Mouse (Mus musculus) midbrain, postnatal 0 days (tissue): ENCODE measurements around the gene Gm6763. TPM values are rescaled to one million over a fixed set of nuclear protein-coding genes. Genes with fewer than 3 reads are reported as not detected.
"Not testable (repeated sequence)": the region's sequence is repeated elsewhere in the genome, so short reads cannot be mapped to it uniquely, and the experiment has no call there.

Experiments
- ATAC-seq: fragments of 200-750 bp; cut with Nextera tagmentation; 2 replicates; pipeline ENCODE4 v1.8.0; 2017; ENCODE audit warnings: moderate number of reproducible peaks, mild to moderate bottlenecking, moderate TSS enrichment, moderate library complexity; ENCODE audit not compliant: low FRiP score
- DNase-seq: peaks from one replicate; pipeline ENCODE4 v3.0.0-alpha.2; 2015; ENCODE audit warnings: low spot score
- H3K27ac ChIP-seq: fragments of 300-500 bp; sonication (generic); 2 replicates; pipeline ENCODE4 v1.5.1; 2014; ENCODE audit warnings: low read depth, mild to moderate bottlenecking, low read length, mixed read lengths
- H3K27me3 ChIP-seq: fragments of 300-500 bp; sonication (generic); 2 replicates; pipeline ENCODE4 v1.6.1; 2014; ENCODE audit warnings: low read length, control low read depth, mixed read lengths; ENCODE audit not compliant: insufficient read depth
- H3K36me3 ChIP-seq: fragments of 300-500 bp; sonication (generic); 2 replicates; pipeline ENCODE4 v1.6.1; 2014; ENCODE audit warnings: low read length, control low read depth, mixed read lengths; ENCODE audit not compliant: insufficient read depth
- H3K4me1 ChIP-seq: fragments of 300-500 bp; sonication (generic); 2 replicates; pipeline ENCODE4 v1.6.1; 2014; ENCODE audit warnings: mild to moderate bottlenecking, control low read depth, antibody characterized with exemption, low read length, mixed read lengths; ENCODE audit not compliant: insufficient read depth
- H3K4me2 ChIP-seq: fragments of 300-500 bp; sonication (generic); 2 replicates; pipeline ENCODE4 v1.6.1; 2014; ENCODE audit warnings: low read depth, mild to moderate bottlenecking, low read length, mixed read lengths; ENCODE audit not compliant: poor library complexity, severe bottlenecking
- H3K4me3 ChIP-seq: fragments of 300-500 bp; sonication (generic); 2 replicates; pipeline ENCODE4 v1.5.1; 2014; ENCODE audit warnings: low read depth, mild to moderate bottlenecking, low read length, moderate library complexity
- H3K9ac ChIP-seq: fragments of 300-500 bp; sonication (generic); replicated peaks from 2 replicates; pipeline ENCODE4 v1.6.1; 2014; ENCODE audit warnings: mild to moderate bottlenecking, low read length, moderate library complexity, mixed read lengths; ENCODE audit not compliant: poor library complexity, severe bottlenecking
- H3K9me3 ChIP-seq: fragments of 300-500 bp; sonication (generic); 2 replicates; pipeline ENCODE4 v1.6.1; 2016; ENCODE audit warnings: low read length, control low read depth
- CTCF ChIP-seq: IDR thresholded peaks from 2 replicates; pipeline ENCODE4 v1.5.1; 2016; ENCODE audit warnings: antibody characterized with exemption, mild to moderate bottlenecking
- WGBS: fragments of 180-500 bp; shearing (Covaris S2); extraction: QIAGEN DNeasy Blood & Tissue Kit; methylation state at CpG from one replicate; pipeline ENCODE4 v1.1.7; 2014; 5-methylcytosine and 5-hydroxymethylcytosine counted together
- polyA plus RNA-seq: library from polyadenylated mRNA; unstranded; fragments of >200 nt; fragmentation: Nextera tagmentation; extraction: Ambion mirVana; gene quantifications from 2 replicates; pipeline ENCODE4 v1.2.1, GENCODE M21; 2015
- total RNA-seq: library from RNA; depleted of rRNA; stranded (reverse); fragments of >200 nt; gene quantifications from 2 replicates; pipeline ENCODE4 v1.2.3, GENCODE M21; 2014; rRNA removed

Gene Gm6763
- total RNA-seq = not detected in 2 replicates
- polyA plus RNA-seq = not detected in 2 replicates

DNA sequence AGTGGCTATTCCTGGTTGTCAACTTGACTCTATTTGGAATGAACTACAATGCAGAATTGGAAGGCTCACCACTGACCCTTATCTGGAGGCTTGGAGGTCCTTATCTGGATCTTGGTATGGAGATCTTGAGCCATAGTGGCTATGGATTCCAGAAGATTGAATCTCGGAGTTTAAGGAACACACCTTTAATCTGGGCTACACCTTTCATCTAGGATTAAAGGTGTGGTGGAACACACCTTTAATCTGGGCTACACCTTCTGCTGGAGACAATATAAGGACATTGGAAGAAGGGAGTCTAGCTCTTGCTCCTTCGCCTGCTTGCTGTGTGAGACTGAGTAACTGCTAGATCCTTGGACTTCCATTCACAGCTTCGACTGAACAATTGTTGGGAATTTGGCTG, at the start of gene Gm6763:
Gm6763 (plus strand) TSS at position 301 of the 400 bp plus-strand sequence.
- no CpG with 5 or more reads among the region's 3 CpGs for WGBS
- not testable (repeated sequence) for H3K27ac ChIP-seq, H3K4me3 ChIP-seq, H3K27me3 ChIP-seq, ATAC-seq, H3K9ac ChIP-seq, H3K9me3 ChIP-seq, DNase-seq, H3K4me2 ChIP-seq, H3K4me1 ChIP-seq, H3K36me3 ChIP-seq

DNA sequence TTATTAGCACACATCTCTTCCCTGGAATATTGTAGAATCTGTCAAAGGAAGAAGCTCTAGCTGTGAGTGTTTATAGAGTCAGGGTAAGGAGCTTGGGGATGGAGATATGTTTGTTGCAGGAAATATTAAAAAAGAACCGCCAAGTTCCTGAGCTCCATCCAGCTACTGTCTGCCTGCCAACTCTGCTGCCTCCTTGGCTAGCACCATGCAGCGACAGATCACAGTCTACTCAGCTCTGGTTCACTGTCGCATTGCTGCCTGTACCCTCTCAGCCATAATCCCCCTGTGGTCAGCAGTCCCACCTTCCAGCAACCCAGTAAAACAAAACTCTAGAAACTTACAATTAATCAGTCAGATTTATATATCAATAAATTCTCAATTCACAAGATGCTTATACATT, 41.3 kb upstream of the Gm6763 start:
- no peak for TF ChIP-seq CTCF
- Histone ChIP-seq H3K27ac (no peak overlapping the region), H3K4me2 (no peak overlapping the region), H3K36me3 (no peaks in the 10 kb centered on the region), H3K4me1 (no peaks in the 10 kb centered on the region), H3K4me3 (no peak overlapping the region), H3K27me3 (no peaks in the 10 kb centered on the region), H3K9me3 (no peaks in the 10 kb centered on the region), H3K9ac (no peak overlapping the region)
- ATAC-seq = no peak
- 77% methylated on average over 3 of the region's 3 CpGs for WGBS
- no peak for DNase-seq

DNA sequence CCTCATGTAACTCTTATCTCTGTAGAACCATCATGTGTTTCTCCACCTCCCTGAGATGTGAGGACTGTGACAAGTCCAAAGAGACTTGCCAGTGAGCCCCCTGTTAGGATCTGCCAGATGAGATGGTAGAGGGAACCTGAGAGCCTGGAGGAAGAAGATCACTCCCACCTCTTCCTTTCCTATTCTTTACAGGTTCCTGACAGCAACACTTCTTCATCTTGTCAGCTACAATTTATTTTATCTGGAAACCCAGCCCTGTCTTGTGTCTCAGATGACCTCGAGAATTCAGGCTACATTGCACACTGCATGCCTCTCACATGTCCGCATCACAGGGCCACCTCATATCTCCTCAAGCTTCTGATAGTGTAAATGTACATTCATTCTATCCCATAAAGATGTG, 33.0 kb upstream of the Gm6763 start:
- no peak overlapping the region for H3K4me2 ChIP-seq
- ATAC-seq (no peak), DNase-seq (no peak)
- H3K36me3 ChIP-seq = no peaks in the 10 kb centered on the region
- no peak overlapping the region for H3K9ac ChIP-seq
- WGBS = 75% methylated on average over 2 of the region's 2 CpGs
- no peaks in the 10 kb centered on the region for H3K27me3 ChIP-seq
- no peak overlapping the region for H3K4me3 ChIP-seq
- H3K4me1 ChIP-seq = no peaks in the 10 kb centered on the region
- TF ChIP-seq CTCF = no peak
- H3K27ac ChIP-seq = no peak overlapping the region
- H3K9me3 ChIP-seq = no peaks in the 10 kb centered on the region

DNA sequence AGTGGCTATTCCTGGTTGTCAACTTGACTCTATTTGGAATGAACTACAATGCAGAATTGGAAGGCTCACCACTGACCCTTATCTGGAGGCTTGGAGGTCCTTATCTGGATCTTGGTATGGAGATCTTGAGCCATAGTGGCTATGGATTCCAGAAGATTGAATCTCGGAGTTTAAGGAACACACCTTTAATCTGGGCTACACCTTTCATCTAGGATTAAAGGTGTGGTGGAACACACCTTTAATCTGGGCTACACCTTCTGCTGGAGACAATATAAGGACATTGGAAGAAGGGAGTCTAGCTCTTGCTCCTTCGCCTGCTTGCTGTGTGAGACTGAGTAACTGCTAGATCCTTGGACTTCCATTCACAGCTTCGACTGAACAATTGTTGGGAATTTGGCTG, 8.6 kb upstream of the Gm6763 start, which contains the start of gene Gm21293:
Gm21293 (plus strand) TSS at position 301 of the 400 bp plus-strand sequence.
- H3K27me3 ChIP-seq, H3K4me1 ChIP-seq, H3K4me3 ChIP-seq, ATAC-seq, H3K27ac ChIP-seq, H3K36me3 ChIP-seq, DNase-seq, H3K9me3 ChIP-seq, H3K4me2 ChIP-seq, H3K9ac ChIP-seq: not testable (repeated sequence)
- no CpG with 5 or more reads among the region's 3 CpGs for WGBS

DNA sequence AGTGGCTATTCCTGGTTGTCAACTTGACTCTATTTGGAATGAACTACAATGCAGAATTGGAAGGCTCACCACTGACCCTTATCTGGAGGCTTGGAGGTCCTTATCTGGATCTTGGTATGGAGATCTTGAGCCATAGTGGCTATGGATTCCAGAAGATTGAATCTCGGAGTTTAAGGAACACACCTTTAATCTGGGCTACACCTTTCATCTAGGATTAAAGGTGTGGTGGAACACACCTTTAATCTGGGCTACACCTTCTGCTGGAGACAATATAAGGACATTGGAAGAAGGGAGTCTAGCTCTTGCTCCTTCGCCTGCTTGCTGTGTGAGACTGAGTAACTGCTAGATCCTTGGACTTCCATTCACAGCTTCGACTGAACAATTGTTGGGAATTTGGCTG, 8.4 kb downstream of the Gm6763 start, which contains the start of gene Gm8764:
Gm8764 (plus strand) TSS at position 301 of the 400 bp plus-strand sequence.
- not testable (repeated sequence) for H3K4me1 ChIP-seq, ATAC-seq, H3K4me2 ChIP-seq, DNase-seq, H3K27me3 ChIP-seq, H3K36me3 ChIP-seq, H3K9ac ChIP-seq, H3K27ac ChIP-seq, H3K9me3 ChIP-seq, H3K4me3 ChIP-seq
- no CpG with 5 or more reads among the region's 3 CpGs for WGBS

DNA sequence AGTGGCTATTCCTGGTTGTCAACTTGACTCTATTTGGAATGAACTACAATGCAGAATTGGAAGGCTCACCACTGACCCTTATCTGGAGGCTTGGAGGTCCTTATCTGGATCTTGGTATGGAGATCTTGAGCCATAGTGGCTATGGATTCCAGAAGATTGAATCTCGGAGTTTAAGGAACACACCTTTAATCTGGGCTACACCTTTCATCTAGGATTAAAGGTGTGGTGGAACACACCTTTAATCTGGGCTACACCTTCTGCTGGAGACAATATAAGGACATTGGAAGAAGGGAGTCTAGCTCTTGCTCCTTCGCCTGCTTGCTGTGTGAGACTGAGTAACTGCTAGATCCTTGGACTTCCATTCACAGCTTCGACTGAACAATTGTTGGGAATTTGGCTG, 16.9 kb downstream of the Gm6763 start, which contains the start of gene Gm21304:
Gm21304 (plus strand) TSS at position 301 of the 400 bp plus-strand sequence.
- H3K9ac ChIP-seq, H3K27ac ChIP-seq, H3K36me3 ChIP-seq, H3K4me1 ChIP-seq, H3K4me3 ChIP-seq, DNase-seq, ATAC-seq, H3K27me3 ChIP-seq, H3K4me2 ChIP-seq, H3K9me3 ChIP-seq: not testable (repeated sequence)
- WGBS = no CpG with 5 or more reads among the region's 3 CpGs

DNA sequence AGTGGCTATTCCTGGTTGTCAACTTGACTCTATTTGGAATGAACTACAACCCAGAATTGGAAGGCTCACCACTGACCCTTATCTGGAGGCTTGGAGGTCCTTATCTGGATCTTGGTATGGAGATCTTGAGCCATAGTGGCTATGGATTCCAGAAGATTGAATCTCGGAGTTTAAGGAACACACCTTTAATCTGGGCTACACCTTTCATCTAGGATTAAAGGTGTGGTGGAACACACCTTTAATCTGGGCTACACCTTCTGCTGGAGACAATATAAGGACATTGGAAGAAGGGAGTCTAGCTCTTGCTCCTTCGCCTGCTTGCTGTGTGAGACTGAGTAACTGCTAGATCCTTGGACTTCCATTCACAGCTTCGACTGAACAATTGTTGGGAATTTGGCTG, 25.4 kb downstream of the Gm6763 start, which contains the start of gene Gm21312:
Gm21312 (plus strand) TSS at position 301 of the 400 bp plus-strand sequence.
- not testable (repeated sequence) for DNase-seq, H3K9me3 ChIP-seq, H3K36me3 ChIP-seq, H3K9ac ChIP-seq, H3K27me3 ChIP-seq, H3K4me3 ChIP-seq, ATAC-seq, H3K27ac ChIP-seq, H3K4me1 ChIP-seq, H3K4me2 ChIP-seq
- WGBS = no CpG with 5 or more reads among the region's 3 CpGs

DNA sequence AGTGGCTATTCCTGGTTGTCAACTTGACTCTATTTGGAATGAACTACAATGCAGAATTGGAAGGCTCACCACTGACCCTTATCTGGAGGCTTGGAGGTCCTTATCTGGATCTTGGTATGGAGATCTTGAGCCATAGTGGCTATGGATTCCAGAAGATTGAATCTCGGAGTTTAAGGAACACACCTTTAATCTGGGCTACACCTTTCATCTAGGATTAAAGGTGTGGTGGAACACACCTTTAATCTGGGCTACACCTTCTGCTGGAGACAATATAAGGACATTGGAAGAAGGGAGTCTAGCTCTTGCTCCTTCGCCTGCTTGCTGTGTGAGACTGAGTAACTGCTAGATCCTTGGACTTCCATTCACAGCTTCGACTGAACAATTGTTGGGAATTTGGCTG, 33.9 kb downstream of the Gm6763 start, which contains the start of gene Gm20765:
Gm20765 (plus strand) TSS at position 301 of the 400 bp plus-strand sequence.
- H3K9ac ChIP-seq, DNase-seq, ATAC-seq, H3K4me1 ChIP-seq, H3K36me3 ChIP-seq, H3K9me3 ChIP-seq, H3K27me3 ChIP-seq, H3K4me2 ChIP-seq, H3K4me3 ChIP-seq, H3K27ac ChIP-seq: not testable (repeated sequence)
- WGBS = no CpG with 5 or more reads among the region's 3 CpGs

DNA sequence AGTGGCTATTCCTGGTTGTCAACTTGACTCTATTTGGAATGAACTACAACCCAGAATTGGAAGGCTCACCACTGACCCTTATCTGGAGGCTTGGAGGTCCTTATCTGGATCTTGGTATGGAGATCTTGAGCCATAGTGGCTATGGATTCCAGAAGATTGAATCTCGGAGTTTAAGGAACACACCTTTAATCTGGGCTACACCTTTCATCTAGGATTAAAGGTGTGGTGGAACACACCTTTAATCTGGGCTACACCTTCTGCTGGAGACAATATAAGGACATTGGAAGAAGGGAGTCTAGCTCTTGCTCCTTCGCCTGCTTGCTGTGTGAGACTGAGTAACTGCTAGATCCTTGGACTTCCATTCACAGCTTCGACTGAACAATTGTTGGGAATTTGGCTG, 42.4 kb downstream of the Gm6763 start, which contains the start of gene Gm4340:
Gm4340 (plus strand) TSS at position 301 of the 400 bp plus-strand sequence.
- not testable (repeated sequence) for H3K4me1 ChIP-seq, H3K4me2 ChIP-seq, H3K9me3 ChIP-seq, DNase-seq, ATAC-seq, H3K27ac ChIP-seq, H3K4me3 ChIP-seq, H3K36me3 ChIP-seq, H3K9ac ChIP-seq, H3K27me3 ChIP-seq
- no CpG with 5 or more reads among the region's 3 CpGs for WGBS
